Mouse (Mus musculus): Measurements from ENCODE around the gene Rad9a.

DNA sequence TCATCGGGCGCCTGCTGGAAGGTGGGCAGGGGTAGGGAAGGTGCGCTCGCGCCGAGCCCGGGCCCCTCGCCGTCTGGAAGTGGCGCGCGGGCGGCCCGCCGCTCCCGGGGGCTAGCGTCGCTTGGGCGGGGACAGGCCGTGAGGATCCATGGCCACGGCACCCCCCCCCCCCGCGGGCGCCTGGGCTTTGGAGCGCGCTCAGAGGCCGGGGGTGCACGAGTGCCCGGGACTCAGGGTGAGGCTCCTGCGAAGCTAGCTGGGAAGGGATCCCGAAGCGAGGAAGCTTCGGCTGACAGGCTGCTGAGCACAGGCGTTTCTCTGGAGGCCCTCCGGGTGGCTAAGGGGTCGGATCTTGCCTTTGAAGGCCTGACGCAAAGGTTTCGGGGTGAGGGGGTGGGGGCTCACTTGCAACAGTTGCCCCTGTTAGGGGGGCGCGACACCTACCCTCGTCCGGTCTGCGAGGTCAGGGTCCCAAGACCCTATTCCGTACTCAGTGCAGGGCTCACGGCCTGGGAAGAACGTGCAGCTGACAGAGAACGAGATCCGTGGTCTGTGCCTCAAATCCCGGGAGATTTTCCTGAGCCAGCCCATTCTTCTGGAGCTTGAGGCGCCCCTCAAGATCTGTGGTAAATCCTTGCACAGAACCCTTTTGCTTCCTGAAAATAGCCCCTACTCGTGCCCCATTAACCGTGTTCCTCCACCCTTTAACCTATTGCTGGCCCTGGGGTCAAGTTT lies 9.0 kb downstream of the Rad9a start:
- TF ChIP-seq CTCF (IDR thresholded peaks at IDR 0.05; ENCODE audit: control insufficient read depth, insufficient read depth, insufficient replicate concordance, low read depth, low read length) = no peak
- no peak for TF ChIP-seq POLR2A (IDR thresholded peaks at IDR 0.05; ENCODE audit: control insufficient read depth, low read depth, low read length)
